Comparison of ENCODE assay signal across 8 mouse cellular contexts in genomic region chr4:118445781-118446414, GRCm38 (mm10). TPM values are rescaled to one million over a fixed set of nuclear protein-coding genes. Genes with fewer than 3 reads are reported as not detected.
DNase-seq lines count a peak whose midpoint lies in the region; ATAC-seq and TF ChIP-seq lines count a peak whose summit lies in the region.

No protein-coding gene starts in this region.

- H3K4me1 ChIP-seq in intestine, embryonic 16.5 days (ENCODE audit: control insufficient read depth, insufficient read depth, low read length), result peaks cover 10% of the 10 kb centered on the region; the same call in 1 of the 2 replicates
- no peaks in the 10 kb centered on the region; the same call in 1 of the 2 replicates for H3K4me1 ChIP-seq in liver, postnatal 0 days (ENCODE audit: insufficient read depth)
- peaks cover 15% of the 10 kb centered on the region for H3K4me1 ChIP-seq in olfactory bulb, adult 2 months (ENCODE audit: control insufficient read depth, insufficient read depth, low read length)

- H3K36me3 ChIP-seq in intestine, embryonic 16.5 days (ENCODE audit: control insufficient read depth, insufficient read depth, low read length), result no peaks in the 10 kb centered on the region
- no peaks in the 10 kb centered on the region for H3K36me3 ChIP-seq in liver, postnatal 0 days (replicated peaks; ENCODE audit: insufficient read depth, low read length)

- H3K27ac ChIP-seq in intestine, embryonic 16.5 days (ENCODE audit: low read length), result no peak overlapping the region
- no peak overlapping the region for H3K27ac ChIP-seq in liver, postnatal 0 days (ENCODE audit: low read depth)
- no peak overlapping the region; the same call in 1 of the 2 replicates for H3K27ac ChIP-seq in olfactory bulb, adult 2 months (ENCODE audit: insufficient read depth, low read depth, low read length)

- peak; percentile 24; the same call in 1 of the 2 replicates for TF ChIP-seq CTCF in brain, embryonic 14.5 days (IDR thresholded peaks at IDR 0.05; ENCODE audit: borderline replicate concordance, extremely low read depth, insufficient read depth, insufficient read length)
- TF ChIP-seq CTCF in liver, postnatal 0 days (IDR thresholded peaks at IDR 0.05; ENCODE audit: low read depth), result peak; percentile 34; the same call in 1 of the 2 replicates
- TF ChIP-seq CTCF in olfactory bulb, adult 2 months (IDR thresholded peaks at IDR 0.05; ENCODE audit: insufficient read depth, low read depth, low read length), result no peak

- H3K27me3 ChIP-seq in intestine, embryonic 16.5 days (replicated peaks; ENCODE audit: control insufficient read depth, insufficient read depth, low read length), result no peaks in the 10 kb centered on the region
- H3K27me3 ChIP-seq in liver, postnatal 0 days (ENCODE audit: insufficient read depth, low read length), result no peaks in the 10 kb centered on the region

- peak overlapping the region; percentile 48 for H3K4me3 ChIP-seq in intestine, embryonic 16.5 days (ENCODE audit: low read length)
- H3K4me3 ChIP-seq in liver, postnatal 0 days (ENCODE audit: low read depth, low read length), result no peak overlapping the region
- H3K4me3 ChIP-seq in olfactory bulb, adult 2 months (ENCODE audit: insufficient read depth, low read depth, low read length), result peak overlapping the region; percentile 38

- H3K4me2 ChIP-seq in intestine, embryonic 16.5 days (ENCODE audit: low read depth, low read length), result peak overlapping the region; percentile 80
- H3K4me2 ChIP-seq in liver, postnatal 0 days (ENCODE audit: low read depth, low read length), result peak overlapping the region; percentile 55

- TF ChIP-seq EP300 in liver, postnatal 0 days (IDR thresholded peaks at IDR 0.05; ENCODE audit: low read depth), result no peak

- TF ChIP-seq POLR2A in brain, embryonic 14.5 days (IDR thresholded peaks at IDR 0.05; ENCODE audit: borderline replicate concordance, extremely low read depth, insufficient read depth, insufficient read length, poor library complexity, severe bottlenecking), result no peak
- TF ChIP-seq POLR2A in olfactory bulb, adult 2 months (IDR thresholded peaks at IDR 0.05; ENCODE audit: insufficient read depth, low read depth, low read length), result no peak

- peak; percentile 57 for DNase-seq in MN1 (ENCODE audit: low spot score)
- DNase-seq in brain, embryonic 14.5 days (ENCODE audit: low read depth), result peak; percentile 19
- DNase-seq in heart, adult 11 months, result peak; percentile 98
- no peak for DNase-seq in liver, postnatal 0 days
- no peak for DNase-seq in thymus, postnatal 0 days (ENCODE audit: low spot score)
- DNase-seq in thymus, postnatal 25 days, result no peak

- H3K9ac ChIP-seq in intestine, embryonic 16.5 days (ENCODE audit: low read depth, low read length), result peak overlapping the region; percentile 66
- no peak overlapping the region for H3K9ac ChIP-seq in liver, postnatal 0 days (replicated peaks)

- ATAC-seq in intestine, embryonic 16.5 days, result peak; percentile 85
- ATAC-seq in liver, postnatal 0 days, result no peak; the same call in 1 of the 2 replicates

- WGBS in intestine, embryonic 16.5 days, result 24% methylated on average over 18 of the region's 18 CpGs
- 64% methylated on average over 18 of the region's 18 CpGs for WGBS in liver, postnatal 0 days (ENCODE audit: insufficient replicate concordance)
- WGBS in olfactory bulb, adult 2 months, result 17% methylated on average over 18 of the region's 18 CpGs

- H3K9me3 ChIP-seq in intestine, embryonic 16.5 days (ENCODE audit: control insufficient read depth, low read length), result no peaks in the 10 kb centered on the region
- H3K9me3 ChIP-seq in liver, postnatal 0 days (ENCODE audit: low read length), result no peaks in the 10 kb centered on the region

RNA-seq across cellular contexts. Expression of gene Cdc20, which starts 8.7 kb away (rescaled TPM):
- 54.5 and 108 TPM in 2 replicates for polyA plus RNA-seq in brain, embryonic 14.5 days (2012; rRNA removed)
- polyA plus RNA-seq in intestine, embryonic 16.5 days (2015; fragmentation: Nextera tagmentation; extraction: Ambion mirVana), result 201 and 226 TPM in 2 replicates
- 53.9 and 63.0 TPM in 2 replicates for polyA plus RNA-seq in liver, postnatal 0 days (2015; fragmentation: Nextera tagmentation; extraction: Ambion mirVana)
- not detected in 2 replicates for polyA plus RNA-seq in olfactory bulb, adult 2 months (2012; ENCODE audit: insufficient read depth, insufficient read length, low replicate concordance, missing spikeins)
- 241 and 247 TPM in 2 replicates for polyA plus RNA-seq in thymus, postnatal 0 days (2015; fragmentation: Nextera tagmentation; extraction: Ambion mirVana)

RNA-seq across cellular contexts. Expression of gene Mpl, which starts 11.4 kb away (rescaled TPM):
- polyA plus RNA-seq in brain, embryonic 14.5 days (2012; rRNA removed), result 0.08 and 0.26 TPM in 2 replicates
- 0.11 and 0.32 TPM in 2 replicates for polyA plus RNA-seq in intestine, embryonic 16.5 days (2015; fragmentation: Nextera tagmentation; extraction: Ambion mirVana)
- 9.0 and 9.3 TPM in 2 replicates for polyA plus RNA-seq in liver, postnatal 0 days (2015; fragmentation: Nextera tagmentation; extraction: Ambion mirVana)
- polyA plus RNA-seq in olfactory bulb, adult 2 months (2012; ENCODE audit: insufficient read depth, insufficient read length, low replicate concordance, missing spikeins), result not detected in 2 replicates
- polyA plus RNA-seq in thymus, postnatal 0 days (2015; fragmentation: Nextera tagmentation; extraction: Ambion mirVana), result 0.33 and 0.39 TPM in 2 replicates

RNA-seq across cellular contexts. Expression of gene Elovl1, which starts 18.0 kb away (rescaled TPM):
- 48.5 and 56.6 TPM in 2 replicates for polyA plus RNA-seq in brain, embryonic 14.5 days (2012; rRNA removed)
- polyA plus RNA-seq in intestine, embryonic 16.5 days (2015; fragmentation: Nextera tagmentation; extraction: Ambion mirVana), result 253 and 273 TPM in 2 replicates
- polyA plus RNA-seq in liver, postnatal 0 days (2015; fragmentation: Nextera tagmentation; extraction: Ambion mirVana), result 48.4 and 51.5 TPM in 2 replicates
- not detected in 2 replicates for polyA plus RNA-seq in olfactory bulb, adult 2 months (2012; ENCODE audit: insufficient read depth, insufficient read length, low replicate concordance, missing spikeins)
- 47.4 and 50.9 TPM in 2 replicates for polyA plus RNA-seq in thymus, postnatal 0 days (2015; fragmentation: Nextera tagmentation; extraction: Ambion mirVana)

RNA-seq across cellular contexts. Expression of gene Med8, which starts 36.8 kb away (rescaled TPM):
- polyA plus RNA-seq in brain, embryonic 14.5 days (2012; rRNA removed), result 83.4 and 95.1 TPM in 2 replicates
- 96.6 and 107 TPM in 2 replicates for polyA plus RNA-seq in intestine, embryonic 16.5 days (2015; fragmentation: Nextera tagmentation; extraction: Ambion mirVana)
- polyA plus RNA-seq in liver, postnatal 0 days (2015; fragmentation: Nextera tagmentation; extraction: Ambion mirVana), result 55.2 and 59.7 TPM in 2 replicates
- polyA plus RNA-seq in olfactory bulb, adult 2 months (2012; ENCODE audit: insufficient read depth, insufficient read length, low replicate concordance, missing spikeins), result not detected in 2 replicates
- polyA plus RNA-seq in thymus, postnatal 0 days (2015; fragmentation: Nextera tagmentation; extraction: Ambion mirVana), result 103 and 109 TPM in 2 replicates

RNA-seq across cellular contexts. Expression of gene Szt2, which starts 36.8 kb away (rescaled TPM):
- polyA plus RNA-seq in brain, embryonic 14.5 days (2012; rRNA removed), result 32.5 and 48.7 TPM in 2 replicates
- 4.5 and 4.7 TPM in 2 replicates for polyA plus RNA-seq in intestine, embryonic 16.5 days (2015; fragmentation: Nextera tagmentation; extraction: Ambion mirVana)
- 1.2 and 1.9 TPM in 2 replicates for polyA plus RNA-seq in liver, postnatal 0 days (2015; fragmentation: Nextera tagmentation; extraction: Ambion mirVana)
- not detected in 2 replicates for polyA plus RNA-seq in olfactory bulb, adult 2 months (2012; ENCODE audit: insufficient read depth, insufficient read length, low replicate concordance, missing spikeins)
- polyA plus RNA-seq in thymus, postnatal 0 days (2015; fragmentation: Nextera tagmentation; extraction: Ambion mirVana), result 5.4 and 8.4 TPM in 2 replicates

Comparison
In these comparisons a context has a peak if more than half of its experiments do, and no peak if none do; other contexts are left out.
1. DNase-seq: peak in MN1 (single experiment), brain, embryonic 14.5 days (single experiment) and heart, adult 11 months (single experiment); none in liver, postnatal 0 days (single experiment), thymus, postnatal 0 days (single experiment) and thymus, postnatal 25 days (single experiment).
2. RNA of gene Cdc20, which starts 8.7 kb away (polyA plus RNA-seq): 241 to 247 TPM in thymus, postnatal 0 days, 201 to 226 TPM in intestine, embryonic 16.5 days, 53.9 to 63.0 TPM in liver, postnatal 0 days and 54.5 to 108 TPM in brain, embryonic 14.5 days; not detected in olfactory bulb, adult 2 months; every median in the first group is over 10 times any median in the second.
3. RNA of gene Elovl1, which starts 18.0 kb away (polyA plus RNA-seq): 253 to 273 TPM in intestine, embryonic 16.5 days, 48.4 to 51.5 TPM in liver, postnatal 0 days, 48.5 to 56.6 TPM in brain, embryonic 14.5 days and 47.4 to 50.9 TPM in thymus, postnatal 0 days; not detected in olfactory bulb, adult 2 months; every median in the first group is over 10 times any median in the second.